Mouse (Mus musculus) limb, embryonic 14.5 days (tissue): ENCODE data around the gene Kcnk7. TPM values are rescaled to one million over a fixed set of nuclear protein-coding genes. Genes with fewer than 3 reads are reported as not detected.

Experiments
- ATAC-seq: fragments of 200-750 bp; cut with Nextera tagmentation; 2 replicates; pipeline ENCODE4 v1.8.0; 2017; ENCODE audit warnings: low read depth, moderate number of reproducible peaks, moderate TSS enrichment; ENCODE audit not compliant: low FRiP score
- DNase-seq: peaks from one replicate; pipeline ENCODE4 v3.0.0-alpha.2; 2015; ENCODE audit warnings: low spot score
- H3K27ac ChIP-seq: fragments of 300-500 bp; sonication (generic); replicated peaks from 2 replicates; pipeline ENCODE4 v1.5.1; 2014; ENCODE audit warnings: low read depth, mild to moderate bottlenecking, low read length, moderate library complexity, mixed read lengths
- H3K27me3 ChIP-seq: fragments of 300-500 bp; sonication (generic); 2 replicates; pipeline ENCODE4 v1.6.1; 2014; ENCODE audit warnings: low read length, mixed read lengths; ENCODE audit not compliant: control insufficient read depth, insufficient read depth
- H3K36me3 ChIP-seq: fragments of 300-500 bp; sonication (generic); 2 replicates; pipeline ENCODE4 v1.6.1; 2014; ENCODE audit warnings: mild to moderate bottlenecking, low read length, moderate library complexity, mixed read lengths; ENCODE audit not compliant: control insufficient read depth, insufficient read depth
- H3K4me1 ChIP-seq: fragments of 300-500 bp; sonication (generic); 2 replicates; pipeline ENCODE4 v1.6.1; 2014; ENCODE audit warnings: antibody characterized with exemption, low read length, mixed read lengths; ENCODE audit not compliant: control insufficient read depth, insufficient read depth
- H3K4me2 ChIP-seq: fragments of 300-500 bp; sonication (generic); replicated peaks from 2 replicates; pipeline ENCODE4 v1.6.1; 2014; ENCODE audit warnings: low read depth, mild to moderate bottlenecking, low read length, moderate library complexity; ENCODE audit not compliant: severe bottlenecking
- H3K4me3 ChIP-seq: fragments of 300-500 bp; sonication (generic); replicated peaks from 2 replicates; pipeline ENCODE4 v1.5.1; 2014; ENCODE audit warnings: low read length
- H3K9ac ChIP-seq: fragments of 300-500 bp; sonication (generic); 2 replicates; pipeline ENCODE4 v1.6.1; 2014; ENCODE audit warnings: mild to moderate bottlenecking, low read depth, low read length, moderate library complexity; ENCODE audit not compliant: severe bottlenecking
- H3K9me3 ChIP-seq: fragments of 300-500 bp; sonication (generic); 2 replicates; pipeline ENCODE4 v1.6.1; 2016; ENCODE audit warnings: low read length; ENCODE audit not compliant: control insufficient read depth
- POLR2A ChIP-seq: fragments of 200-500 bp; IDR thresholded peaks from 2 replicates; pipeline ENCODE4 v1.8.0; 2012; ENCODE audit warnings: inconsistent platforms, mild to moderate bottlenecking, moderate library complexity, borderline replicate concordance; ENCODE audit not compliant: insufficient read depth, insufficient read length; ENCODE audit errors: extremely low read depth
- WGBS: fragments of 180-500 bp; shearing (Covaris S2); extraction: QIAGEN DNeasy Blood & Tissue Kit; methylation state at CpG from one replicate; pipeline ENCODE4 v1.1.7; 2014; 5-methylcytosine and 5-hydroxymethylcytosine counted together
- polyA plus RNA-seq, 2 experiments: library from polyadenylated mRNA; depleted of rRNA in 1 of 2; stranded (reverse) in 1 of 2; unstranded in 1 of 2; fragments of >200 nt; fragmentation: Nextera tagmentation in 1 of 2; extraction: Ambion mirVana in 1 of 2; gene quantifications; 2 replicates each; pipeline versions ENCODE4 v1.2.1 to v1.2.3; 2012 to 2014

Gene Kcnk7
- polyA plus RNA-seq, 2 experiments, result 0.41 to 0.81 TPM

- peak overlapping the region; percentile 70 for H3K9ac ChIP-seq
- no peak for TF ChIP-seq POLR2A
- DNase-seq (peak; percentile 97), ATAC-seq (peak; percentile 85)
- 3% methylated on average over 47 of the region's 47 CpGs for WGBS
- H3K27ac ChIP-seq, result 0 out of 2 replicates have a peak overlapping the region, but pooled peaks have one; percentile 19
- H3K4me3 ChIP-seq, result peak overlapping the region; percentile 80
- H3K36me3 ChIP-seq, result peaks cover 8% of the 10 kb centered on the region
- H3K27me3 ChIP-seq, result no peaks in the 10 kb centered on the region
- H3K4me2 ChIP-seq, result peak overlapping the region; percentile 93
- H3K4me1 ChIP-seq, result peaks cover 30% of the 10 kb centered on the region
- H3K9me3 ChIP-seq, result no peaks in the 10 kb centered on the region
Measured at GRCm38 (mm10) chr19:5731264-5731978, 27.3 kb downstream of the Kcnk7 start.

GRCm38 (mm10) chr19:5734325-5734724, 30.2 kb downstream of the Kcnk7 start:
- H3K27ac ChIP-seq, result no peak overlapping the region
- ATAC-seq, result no peak
- 77% methylated on average over 9 of the region's 9 CpGs for WGBS
- no peak overlapping the region for H3K9ac ChIP-seq
- H3K4me2 ChIP-seq, result no peak overlapping the region
- no peaks in the 10 kb centered on the region for H3K27me3 ChIP-seq
- H3K4me1 ChIP-seq, result peaks cover 12% of the 10 kb centered on the region
- TF ChIP-seq POLR2A, result no peak
- no peaks in the 10 kb centered on the region for H3K9me3 ChIP-seq
- no peak overlapping the region for H3K4me3 ChIP-seq
- no peak for DNase-seq
- peaks cover 8% of the 10 kb centered on the region for H3K36me3 ChIP-seq

DNA sequence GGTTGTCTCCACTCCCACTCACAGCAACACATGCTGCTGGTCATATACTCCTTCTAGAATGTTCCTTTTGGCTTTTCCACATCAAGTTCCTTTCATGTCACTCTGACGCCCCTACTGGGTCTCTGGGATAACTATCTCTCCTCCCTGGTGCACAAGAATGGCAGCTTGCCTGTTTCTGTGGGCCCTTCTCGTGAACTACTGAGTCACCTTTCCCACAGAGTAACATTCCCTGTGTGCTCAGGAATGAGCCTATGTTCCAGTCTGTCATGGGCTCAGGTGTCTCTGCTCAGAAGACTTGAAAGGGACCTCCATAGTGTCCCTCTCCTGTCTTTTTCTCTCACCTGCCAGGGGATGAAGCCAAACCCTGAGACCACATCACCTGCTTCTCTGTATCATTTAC, 35.3 kb downstream of the Kcnk7 start:
- DNase-seq (no peak), ATAC-seq (no peak)
- Histone ChIP-seq H3K36me3 (no peaks in the 10 kb centered on the region; the same call in 1 of the 2 replicates), H3K4me1 (peaks cover 34% of the 10 kb centered on the region), H3K4me3 (no peak overlapping the region), H3K9ac (no peak overlapping the region), H3K27me3 (no peaks in the 10 kb centered on the region), H3K4me2 (no peak overlapping the region), H3K27ac (no peak overlapping the region), H3K9me3 (no peaks in the 10 kb centered on the region)
- TF ChIP-seq POLR2A, result no peak
- 51% methylated on average over 2 of the region's 2 CpGs for WGBS

GRCm38 (mm10) chr19:5740320-5741317, 36.5 kb downstream of the Kcnk7 start, which contains the start of gene Ltbp3:
Gene Ltbp3, plus strand, starts transcription at chr19:5740904.
- Histone ChIP-seq H3K4me1 (peaks cover 44% of the 10 kb centered on the region), H3K9me3 (no peaks in the 10 kb centered on the region), H3K27ac (peak within 1 kb of the TSS; percentile 96), H3K9ac (peak within 1 kb of the TSS; percentile 90), H3K36me3 (no peaks in the 10 kb centered on the region; the same call in 1 of the 2 replicates), H3K4me3 (peak within 1 kb of the TSS; percentile 89), H3K4me2 (peak within 1 kb of the TSS; percentile 78), H3K27me3 (peaks cover 5% of the 10 kb centered on the region; the same call in 1 of the 2 replicates)
- DNase-seq (peak; percentile 79), ATAC-seq (peak; percentile 69)
- no peak for TF ChIP-seq POLR2A
- 25% methylated on average over 10 of the region's 14 CpGs for WGBS

DNA sequence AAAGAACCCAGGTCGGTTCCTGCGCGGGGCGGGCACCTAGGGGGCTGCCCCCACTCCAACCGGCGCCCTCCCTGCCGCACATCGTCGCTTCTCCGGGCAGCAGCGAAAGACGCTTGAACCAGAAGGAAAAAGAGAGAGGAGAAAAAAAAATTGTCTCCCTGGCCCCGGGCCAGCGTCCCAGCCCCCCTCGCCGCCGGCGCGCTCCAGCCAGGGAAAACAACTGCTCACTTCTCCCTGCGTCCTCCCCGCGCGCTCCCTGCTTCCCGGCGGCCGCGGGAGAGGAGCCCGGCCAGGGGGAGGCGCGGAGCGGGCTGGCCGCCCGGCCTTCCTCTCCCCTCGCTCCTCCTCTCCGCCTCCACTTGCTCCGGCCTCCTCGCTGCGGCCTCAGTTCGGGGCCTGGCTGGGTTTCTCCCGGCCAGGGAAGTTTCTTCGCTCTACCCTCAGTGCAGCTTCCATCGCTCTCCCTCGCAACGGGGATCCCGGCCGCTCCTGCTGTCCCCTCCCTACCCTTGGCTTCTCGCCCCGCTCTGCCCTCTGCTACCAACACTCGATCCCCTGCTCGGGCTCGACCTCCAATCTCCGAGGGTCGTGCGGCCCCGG, 37.6 kb downstream of the Kcnk7 start:
- Histone ChIP-seq H3K27me3 (peaks cover 5% of the 10 kb centered on the region; the same call in 1 of the 2 replicates), H3K4me2 (peak overlapping the region; percentile 78), H3K4me1 (peaks cover 50% of the 10 kb centered on the region), H3K9ac (peak overlapping the region; percentile 90), H3K27ac (peak overlapping the region; percentile 96), H3K36me3 (peaks cover 3% of the 10 kb centered on the region), H3K4me3 (peak overlapping the region; percentile 89), H3K9me3 (no peaks in the 10 kb centered on the region)
- DNase-seq (peak; percentile 86), ATAC-seq (peak; percentile 84)
- no peak for TF ChIP-seq POLR2A
- under 1% methylated on average over 47 of the region's 55 CpGs for WGBS
